Mouse (Mus musculus): ENCODE results near the gene Hspb2.

Hspb2 gene

GRCm38 (mm10) chr9:50750706-50751105 lies 1.4 kb downstream of the Hspb2 start:
- no peak for DNase-seq (ENCODE audit: low spot score)

- peak; percentile 53 for DNase-seq (ENCODE audit: low spot score)
Measured at GRCm38 (mm10) chr9:50746214-50746677, 5.9 kb downstream of the Hspb2 start, which contains the start of gene 2310030G06Rik. 2310030G06Rik (minus strand) TSS chr9:50746536.

GRCm38 (mm10) chr9:50745806-50746205 lies 6.3 kb downstream of the Hspb2 start:
- no peak for DNase-seq (ENCODE audit: low spot score)

- no peak for DNase-seq (ENCODE audit: low spot score)
Measured at GRCm38 (mm10) chr9:50742744-50743143, 9.4 kb downstream of the Hspb2 start.

GRCm38 (mm10) chr9:50742261-50742660 lies 9.9 kb downstream of the Hspb2 start:
- no peak for DNase-seq (ENCODE audit: low spot score)

GRCm38 (mm10) chr9:50740867-50741784 lies 11.0 kb downstream of the Hspb2 start:
- no peak for DNase-seq (ENCODE audit: low spot score)

GRCm38 (mm10) chr9:50738914-50739870 lies 13.0 kb downstream of the Hspb2 start, which contains the start of gene Dixdc1:
Dixdc1 (minus strand) TSS chr9:50739517.
- DNase-seq (ENCODE audit: low spot score) = peak; percentile 89

- DNase-seq (ENCODE audit: low spot score) = peak; percentile 72
Measured at GRCm38 (mm10) chr9:50734989-50735388, 17.2 kb downstream of the Hspb2 start.

- DNase-seq (ENCODE audit: low spot score) = no peak
Measured at GRCm38 (mm10) chr9:50732560-50732959, 19.6 kb downstream of the Hspb2 start.

GRCm38 (mm10) chr9:50729600-50729999 lies 22.6 kb downstream of the Hspb2 start:
- DNase-seq (ENCODE audit: low spot score) = no peak

GRCm38 (mm10) chr9:50727925-50728651 lies 24.1 kb downstream of the Hspb2 start:
- DNase-seq (ENCODE audit: low spot score) = peak; percentile 84

GRCm38 (mm10) chr9:50727171-50727924 lies 24.8 kb downstream of the Hspb2 start:
- DNase-seq (ENCODE audit: low spot score) = peak; percentile 56

GRCm38 (mm10) chr9:50725921-50726590 lies 26.1 kb downstream of the Hspb2 start:
- no peak for DNase-seq (ENCODE audit: low spot score)

- DNase-seq (ENCODE audit: low spot score) = peak; percentile 56
Measured at GRCm38 (mm10) chr9:50724661-50725330, 27.4 kb downstream of the Hspb2 start.

- DNase-seq (ENCODE audit: low spot score) = no peak
Measured at GRCm38 (mm10) chr9:50724147-50724546, 28.0 kb downstream of the Hspb2 start.

- DNase-seq (ENCODE audit: low spot score) = peak; percentile 87
Measured at GRCm38 (mm10) chr9:50723406-50723805, 28.7 kb downstream of the Hspb2 start.

- peak; percentile 37 for DNase-seq (ENCODE audit: low spot score)
Measured at GRCm38 (mm10) chr9:50722451-50722911, 29.7 kb downstream of the Hspb2 start.

- DNase-seq (ENCODE audit: low spot score) = no peak
Measured at GRCm38 (mm10) chr9:50721061-50721460, 31.1 kb downstream of the Hspb2 start.

GRCm38 (mm10) chr9:50718878-50719277 lies 33.3 kb downstream of the Hspb2 start:
- DNase-seq (ENCODE audit: low spot score) = no peak

All from MN1 (cell line).